Mouse (Mus musculus) fat pad, adult 2 months (tissue): ENCODE measurements around the gene Gm3238.
"Not testable (repeated sequence)": the region's sequence is repeated elsewhere in the genome, so short reads cannot be mapped to it uniquely, and the experiment has no call there.

Experiments
- DNase-seq: peaks from one replicate; pipeline ENCODE4 v3.0.0-alpha.2; 2011; ENCODE audit warnings: low read depth, low spot score; ENCODE audit errors: extremely low read depth

Gm3238 gene

DNA sequence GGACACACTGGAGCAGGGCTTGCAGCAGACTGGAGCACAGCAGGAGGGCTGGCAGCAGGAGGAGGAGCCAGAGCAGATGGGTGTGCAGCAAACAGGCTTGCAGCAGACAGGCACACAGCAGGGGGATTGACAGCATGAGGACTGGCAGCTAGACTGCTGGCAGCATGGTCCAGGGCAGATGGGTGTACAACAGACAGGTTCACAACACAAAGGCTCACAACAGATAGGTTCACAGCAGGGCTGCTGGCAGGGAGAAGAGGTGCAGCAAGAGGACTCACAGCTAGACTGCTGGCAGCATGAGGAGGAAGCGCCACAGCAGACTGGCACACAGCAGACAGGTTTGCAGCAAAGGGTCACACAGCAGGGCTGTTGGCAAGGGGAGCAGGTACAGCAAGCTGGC lies 20.4 kb downstream of the Gm3238 start:
- not testable (repeated sequence) for DNase-seq

DNA sequence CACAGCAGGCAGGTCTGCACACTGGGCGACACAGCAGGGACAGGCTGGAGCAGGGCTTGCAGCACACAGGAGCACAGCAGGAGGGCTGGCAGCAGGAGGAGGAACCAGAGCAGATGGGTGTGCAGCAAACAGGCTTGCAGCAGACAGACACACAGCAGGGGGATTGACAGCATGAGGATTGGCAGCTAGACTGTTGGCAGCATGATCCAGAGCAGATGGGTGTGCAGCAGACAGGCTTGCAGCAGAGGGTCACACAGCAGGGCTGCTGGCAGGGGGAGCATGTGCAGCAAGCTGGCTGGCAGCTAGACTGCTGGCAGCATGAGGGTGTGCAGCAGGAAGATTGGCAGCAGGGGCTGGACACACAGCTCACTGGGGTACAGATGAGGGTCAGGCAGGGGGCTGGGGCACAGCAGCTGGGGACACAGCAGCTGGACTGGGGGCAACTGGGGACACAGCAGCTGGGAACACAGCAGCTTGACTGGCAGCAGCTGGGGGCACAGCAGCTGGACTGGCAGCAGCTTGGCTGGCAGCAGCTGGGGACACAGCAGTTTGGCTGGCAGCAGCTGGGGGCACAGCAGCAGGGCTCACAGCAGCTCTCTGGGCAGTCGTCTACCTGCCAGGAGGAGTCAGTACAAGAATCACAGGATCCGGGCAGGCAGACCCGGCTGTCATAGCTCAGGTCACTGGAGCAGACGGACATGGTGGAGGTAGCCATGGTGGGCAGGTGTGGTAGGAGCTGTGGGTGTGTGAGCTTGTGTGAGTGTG lies 29.0 kb downstream of the Gm3238 start, which contains the start of gene Gm18596:
Gm18596 (minus strand) TSS at position 715 of the 765 bp plus-strand sequence.
- DNase-seq: not testable (repeated sequence)

DNA sequence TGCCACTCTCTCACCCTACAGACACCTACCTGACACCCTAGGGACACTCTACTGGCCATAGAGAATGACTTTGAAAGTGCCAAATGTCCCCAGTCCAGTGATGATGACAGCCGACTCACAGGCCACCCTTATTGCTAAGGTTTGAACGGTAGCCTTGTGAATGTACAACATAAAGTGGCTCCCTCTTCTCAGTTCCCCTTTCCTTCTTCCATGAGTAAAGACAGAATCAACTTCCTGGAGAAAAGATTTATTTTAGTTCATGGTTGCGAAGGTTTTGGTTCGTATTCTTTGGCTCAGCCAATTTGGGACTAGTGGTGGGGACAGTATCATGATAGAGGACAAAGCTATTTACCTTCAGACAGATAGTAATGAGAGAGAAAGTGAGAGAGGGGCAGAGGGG lies 32.2 kb downstream of the Gm3238 start:
- DNase-seq: no peak

DNA sequence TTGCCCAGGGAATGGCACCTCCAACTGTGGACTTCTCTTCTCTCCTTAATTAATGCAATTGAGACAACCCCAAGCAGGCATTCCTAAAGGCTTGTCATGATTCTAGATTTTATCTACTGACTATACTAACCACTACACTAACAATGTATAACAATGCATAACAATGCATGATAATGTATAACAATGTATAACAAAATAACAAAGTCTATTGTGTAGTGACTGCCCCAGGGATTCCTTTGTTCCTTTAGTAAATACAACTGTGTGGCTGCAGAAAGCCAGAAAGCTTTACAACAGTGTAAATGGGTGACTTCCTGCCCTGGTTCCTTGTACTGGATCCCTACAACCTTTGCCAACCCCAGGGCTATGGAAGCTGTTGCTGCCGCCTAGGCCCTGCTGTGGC lies 35.2 kb downstream of the Gm3238 start:
- no peak for DNase-seq

DNA sequence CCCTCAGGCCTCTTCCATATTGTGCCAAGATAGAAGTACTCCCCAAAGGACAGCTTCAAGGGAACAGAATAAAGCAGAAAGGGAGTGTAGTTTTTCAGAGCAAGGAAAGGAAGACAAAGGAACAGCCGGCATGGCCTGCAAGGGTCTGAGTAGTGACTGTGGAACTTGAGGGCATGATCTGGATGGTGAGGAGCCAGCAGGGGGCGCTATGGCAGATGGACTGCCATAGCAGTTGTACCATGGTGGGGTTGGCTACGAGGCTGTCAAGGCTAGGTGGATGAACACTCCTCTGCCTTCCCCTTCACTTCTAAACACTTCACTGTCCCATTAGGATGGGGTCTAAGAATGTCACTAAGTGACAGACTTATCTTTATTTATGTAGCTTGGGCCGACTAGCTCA lies 41.9 kb downstream of the Gm3238 start:
- DNase-seq: no peak

DNA sequence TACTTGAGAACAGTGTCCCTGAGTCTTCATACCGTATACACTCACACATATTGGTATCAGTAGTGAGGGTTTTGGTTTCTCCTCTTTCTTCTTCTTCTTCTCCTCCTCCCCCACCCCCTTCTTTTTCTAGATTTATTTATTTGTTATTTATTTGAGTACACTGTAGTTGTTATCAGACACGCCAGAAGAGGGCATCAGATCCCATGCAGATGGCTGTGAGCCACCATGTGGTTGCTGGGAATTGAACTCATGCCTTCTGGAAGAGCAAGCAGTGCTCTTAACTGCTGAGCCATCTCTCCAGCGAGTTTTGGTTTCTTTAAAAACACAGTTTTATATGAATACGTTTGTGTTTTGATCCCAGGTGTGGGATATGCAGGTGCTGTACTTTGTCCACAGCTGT lies 42.8 kb downstream of the Gm3238 start:
- DNase-seq: no peak

DNA sequence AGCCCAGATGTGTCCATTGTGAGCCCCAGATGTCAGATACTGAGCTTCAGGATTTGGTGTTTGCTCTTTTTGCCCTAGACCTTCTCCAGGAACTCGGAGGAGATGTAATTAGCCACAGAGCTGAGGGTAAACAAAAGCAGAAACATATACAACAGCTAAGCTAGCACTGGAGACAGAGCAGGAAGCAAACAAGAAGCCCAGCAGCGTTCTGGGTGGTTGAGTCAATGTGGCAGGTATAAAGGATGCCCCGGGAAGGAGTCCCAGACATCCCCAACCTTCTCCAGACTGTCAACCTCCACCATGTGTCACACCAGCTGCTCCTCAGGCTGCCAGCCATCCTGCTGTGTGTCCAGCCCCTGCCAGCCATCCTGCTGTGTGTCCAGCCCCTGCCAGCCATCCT lies 44.9 kb downstream of the Gm3238 start, which contains the start of gene Gm10100:
Gm10100 (plus strand) TSS at position 301 of the 400 bp plus-strand sequence.
- no peak for DNase-seq

DNA sequence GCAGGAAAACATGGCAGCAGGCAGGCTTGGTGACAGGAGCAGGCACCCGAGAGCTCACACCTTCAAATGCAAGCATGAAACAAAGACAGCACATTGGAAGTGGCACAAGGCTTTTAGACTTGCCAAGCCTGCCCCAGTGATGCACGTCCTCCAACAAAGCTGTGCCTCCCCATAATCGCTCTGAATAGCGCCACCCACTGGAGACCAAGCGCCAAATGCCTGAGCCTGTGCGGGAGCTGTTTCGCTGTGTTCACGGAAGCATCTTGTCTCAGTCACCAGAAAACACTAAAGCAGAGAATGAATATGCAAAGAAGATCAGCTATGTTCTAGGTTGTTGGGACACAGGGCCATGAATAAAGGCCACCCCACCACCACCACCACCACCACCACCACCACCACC lies 46.3 kb downstream of the Gm3238 start:
- DNase-seq: no peak
